Mouse (Mus musculus) ES-Bruce4 (cell line): ENCODE data around the gene Sema5b.

Experiments
- CTCF ChIP-seq: IDR thresholded peaks from one replicate; pipeline ENCODE4 v1.8.1; 2011; ENCODE audit warnings: low read depth, low read length
- EP300 ChIP-seq: IDR thresholded peaks from 2 replicates; pipeline ENCODE4 v1.6.1; 2011; ENCODE audit warnings: low read depth, low read length; ENCODE audit not compliant: insufficient read depth
- POLR2A ChIP-seq: IDR thresholded peaks from one replicate; pipeline ENCODE4 v1.8.1; 2011; ENCODE audit warnings: low read length; ENCODE audit not compliant: insufficient read depth

DNA sequence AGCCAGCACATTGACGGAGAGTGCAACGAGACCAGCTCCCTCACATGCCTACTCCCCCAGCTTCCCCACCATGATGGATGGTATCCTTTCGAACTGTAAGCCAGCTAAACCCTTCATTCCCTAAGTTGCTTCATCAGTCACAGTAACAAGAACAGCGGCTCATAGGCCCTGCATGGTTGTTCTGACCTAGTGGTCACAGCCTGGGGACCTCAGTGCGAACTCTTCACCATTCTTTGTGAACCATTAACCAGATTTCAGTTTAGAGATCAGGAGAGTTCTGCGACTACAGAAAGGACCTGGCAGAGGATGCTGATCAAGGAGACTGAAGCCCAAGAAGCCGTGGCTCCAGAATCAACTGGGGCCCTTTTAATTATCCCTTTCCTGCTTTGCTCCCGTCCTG is 36.7 kb upstream of the Sema5b start:
- TF ChIP-seq POLR2A (no peak), CTCF (no peak), EP300 (no peak)
